Mouse (Mus musculus): ENCODE measurements around the gene Ankrd44.

- no peak for TF ChIP-seq CTCF (IDR thresholded peaks at IDR 0.05; ENCODE audit: low read depth, low read length)
- TF ChIP-seq POLR2A (IDR thresholded peaks at IDR 0.05; ENCODE audit: insufficient read depth, low read length) = no peak
Observed at GRCm38 (mm10) chr1:54660674-54661073, 265.5 kb downstream of the Ankrd44 start.

Data from ES-Bruce4 (cell line).